Mouse (Mus musculus) liver, embryonic 14.5 days (tissue): ENCODE results near the gene Arhgap44. TPM values are rescaled to one million over a fixed set of nuclear protein-coding genes. Genes with fewer than 3 reads are reported as not detected.

ENCODE experiments used
- ATAC-seq: fragments of 200-750 bp; cut with Nextera tagmentation; 2 replicates; pipeline ENCODE4 v1.8.0; 2017; ENCODE audit warnings: moderate number of reproducible peaks, mild to moderate bottlenecking, moderate library complexity; ENCODE audit not compliant: insufficient read depth
- DNase-seq, 3 experiments: peaks; one replicate each; pipeline ENCODE4 v3.0.0-alpha.2; 2012 to 2013; ENCODE audit warnings: low read depth in 3 of 3, low spot score in 3 of 3
- H3K27ac ChIP-seq: fragments of 300-500 bp; sonication (generic); 2 replicates; pipeline ENCODE4 v1.5.1; 2014; ENCODE audit warnings: moderate library complexity, mild to moderate bottlenecking, control low read depth, inconsistent platforms
- H3K27me3 ChIP-seq: fragments of 300-500 bp; sonication (generic); 2 replicates; pipeline ENCODE4 v1.6.1; 2014; ENCODE audit warnings: mild to moderate bottlenecking, low read length, moderate library complexity; ENCODE audit not compliant: control insufficient read depth, insufficient read depth
- H3K36me3 ChIP-seq: fragments of 300-500 bp; sonication (generic); replicated peaks from 2 replicates; pipeline ENCODE4 v1.6.1; 2014; ENCODE audit warnings: low read depth; ENCODE audit not compliant: control insufficient read depth, insufficient read depth
- H3K4me1 ChIP-seq, 2 experiments: fragments of 200-500 bp in 1 of 2; fragments of 300-500 bp in 1 of 2; sonication (generic) in 1 of 2; replicated peaks; 2 replicates each; pipeline ENCODE4 v1.6.1; 2012 to 2014; ENCODE audit warnings: antibody characterized with exemption in 1 of 2, inconsistent platforms in 1 of 2, low read length in 1 of 2; ENCODE audit not compliant: control insufficient read depth in 2 of 2, insufficient read depth in 2 of 2
- H3K4me2 ChIP-seq: fragments of 300-500 bp; sonication (generic); 2 replicates; pipeline ENCODE4 v1.6.1; 2014; ENCODE audit warnings: low read depth, mild to moderate bottlenecking, control low read depth, moderate library complexity
- H3K4me3 ChIP-seq, 2 experiments: fragments of 200-500 bp in 1 of 2; fragments of 300-500 bp in 1 of 2; sonication (generic) in 1 of 2; 2 replicates each; pipeline ENCODE4 v1.5.1; 2012 to 2014; ENCODE audit warnings: low read depth in 2 of 2, low read length in 2 of 2, mild to moderate bottlenecking in 2 of 2, control low read depth in 1 of 2, inconsistent platforms in 1 of 2, moderate library complexity in 1 of 2; ENCODE audit not compliant: insufficient read depth in 1 of 2
- H3K9ac ChIP-seq: fragments of 300-500 bp; sonication (generic); replicated peaks from 2 replicates; pipeline ENCODE4 v1.6.1; 2014; ENCODE audit warnings: mild to moderate bottlenecking, control low read depth, moderate library complexity
- H3K9me3 ChIP-seq: fragments of 300-500 bp; sonication (generic); 2 replicates; pipeline ENCODE4 v1.6.1; 2016; ENCODE audit warnings: low read length, mixed read lengths; ENCODE audit not compliant: control insufficient read depth
- CTCF ChIP-seq: IDR thresholded peaks from 2 replicates; pipeline ENCODE4 v1.5.1; 2016; ENCODE audit warnings: antibody characterized with exemption, low read depth, control low read depth
- EP300 ChIP-seq: IDR thresholded peaks from 2 replicates; pipeline ENCODE4 v1.6.1; 2016; ENCODE audit warnings: antibody characterized with exemption, low read depth
- WGBS: fragments of 180-500 bp; shearing (Covaris S2); extraction: QIAGEN DNeasy Blood & Tissue Kit; methylation state at CpG from one replicate; pipeline ENCODE4 v1.1.7; 2014; ENCODE audit not compliant: insufficient replicate concordance; 5-methylcytosine and 5-hydroxymethylcytosine counted together
- polyA plus RNA-seq, 2 experiments: library from polyadenylated mRNA; depleted of rRNA in 1 of 2; stranded (reverse) in 1 of 2; unstranded in 1 of 2; fragments of >200 nt; fragmentation: Nextera tagmentation in 1 of 2; extraction: Ambion mirVana in 1 of 2; gene quantifications; 2 replicates each; pipeline versions ENCODE4 v1.2.1 to v1.2.3; 2012 to 2014

Arhgap44 gene
- polyA plus RNA-seq, 2 experiments = 0.44 to 0.55 TPM

DNA sequence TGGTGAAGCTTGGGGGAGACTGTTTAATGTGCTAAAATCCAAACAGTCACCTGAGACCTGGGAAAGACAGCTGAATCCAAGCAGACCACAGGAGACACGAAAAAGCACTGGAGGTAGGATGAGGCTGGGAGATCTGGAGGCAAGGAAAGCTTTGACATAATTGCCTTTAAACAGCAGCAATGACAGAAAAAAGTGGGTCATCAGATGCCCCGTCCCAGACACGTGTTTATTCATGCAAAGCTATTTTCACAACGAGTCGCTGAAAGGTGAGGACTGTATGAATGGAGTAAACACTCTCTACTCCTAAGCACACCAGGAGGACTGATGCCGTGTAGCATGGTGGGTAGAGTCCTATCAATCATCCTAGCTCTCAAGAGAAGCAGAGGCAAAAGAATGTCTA, 47.0 kb downstream of the Arhgap44 start:
- Histone ChIP-seq H3K9ac (no peak overlapping the region), H3K4me2 (no peak overlapping the region), H3K9me3 (no peaks in the 10 kb centered on the region), H3K4me3 (no peak overlapping the region), H3K4me1 (no peaks in the 10 kb centered on the region), H3K36me3 (no peaks in the 10 kb centered on the region), H3K27ac (no peak overlapping the region), H3K27me3 (no peaks in the 10 kb centered on the region)
- ATAC-seq (no peak), DNase-seq (no peak)
- 66% methylated on average over 6 of the region's 6 CpGs for WGBS
- TF ChIP-seq CTCF (no peak), EP300 (no peak)

- 45% methylated on average over 4 of the region's 4 CpGs for WGBS
- Histone ChIP-seq H3K4me2 (no peak overlapping the region), H3K27ac (no peak overlapping the region), H3K27me3 (no peaks in the 10 kb centered on the region), H3K9ac (no peak overlapping the region), H3K36me3 (no peaks in the 10 kb centered on the region), H3K9me3 (no peaks in the 10 kb centered on the region), H3K4me3 (no peak overlapping the region), H3K4me1 (no peaks in the 10 kb centered on the region; a peak in 1 of 4 replicates)
- DNase-seq (no peak), ATAC-seq (no peak)
- TF ChIP-seq EP300 (no peak), CTCF (no peak)
Measured at GRCm38 (mm10) chr11:65112086-65112485, 50.7 kb downstream of the Arhgap44 start.

- H3K4me2 ChIP-seq = no peak overlapping the region
- DNase-seq (no peak), ATAC-seq (no peak)
- H3K4me3 ChIP-seq = no peak overlapping the region
- no peaks in the 10 kb centered on the region for H3K27me3 ChIP-seq
- WGBS = 63% methylated on average over 5 of the region's 5 CpGs
- H3K9me3 ChIP-seq = no peaks in the 10 kb centered on the region
- TF ChIP-seq CTCF (no peak), EP300 (no peak)
- H3K9ac ChIP-seq = no peak overlapping the region
- H3K4me1 ChIP-seq = peaks cover 0 to under 1% of the 10 kb centered on the region in 2 experiments; a peak in 1 of 4 replicates
- H3K27ac ChIP-seq = no peak overlapping the region
- no peaks in the 10 kb centered on the region for H3K36me3 ChIP-seq
Measured at GRCm38 (mm10) chr11:65111651-65112050, 51.1 kb downstream of the Arhgap44 start.

- no peak for DNase-seq
- H3K4me2 ChIP-seq = no peak overlapping the region
- H3K27ac ChIP-seq = no peak overlapping the region
- H3K9me3 ChIP-seq = no peaks in the 10 kb centered on the region
- H3K36me3 ChIP-seq = no peaks in the 10 kb centered on the region
- TF ChIP-seq EP300 (no peak), CTCF (no peak)
- ATAC-seq = no peak
- H3K27me3 ChIP-seq = no peaks in the 10 kb centered on the region
- WGBS = 64% methylated on average over 10 of the region's 10 CpGs
- no peak overlapping the region for H3K9ac ChIP-seq
- no peak overlapping the region for H3K4me3 ChIP-seq
- peaks cover 0 to 5% of the 10 kb centered on the region in 2 experiments; a peak in 2 of 4 replicates for H3K4me1 ChIP-seq
Measured at GRCm38 (mm10) chr11:65110058-65110457, 52.7 kb downstream of the Arhgap44 start.

- Histone ChIP-seq H3K27me3 (no peaks in the 10 kb centered on the region), H3K9me3 (no peaks in the 10 kb centered on the region), H3K4me3 (no peak overlapping the region), H3K27ac (no peak overlapping the region), H3K36me3 (no peaks in the 10 kb centered on the region), H3K4me1 (peaks cover 0 to 5% of the 10 kb centered on the region in 2 experiments; a peak in 2 of 4 replicates), H3K9ac (no peak overlapping the region), H3K4me2 (no peak overlapping the region)
- no peak for DNase-seq
- no peak for ATAC-seq
- no peak for TF ChIP-seq EP300
- TF ChIP-seq CTCF = peak; percentile 10; the same call in 1 of the 2 replicates
- WGBS = 51% methylated on average over 5 of the region's 5 CpGs
Measured at GRCm38 (mm10) chr11:65107734-65108171, 55.0 kb downstream of the Arhgap44 start.
